Mouse (Mus musculus): ENCODE data around the gene Hs2st1.

GRCm38 (mm10) chr3:144548186-144548845 is 21.7 kb downstream of the Hs2st1 start:
- TF ChIP-seq CTCF (IDR thresholded peaks at IDR 0.05; ENCODE audit: low read depth, low read length) (no peak), POLR2A (IDR thresholded peaks at IDR 0.05; ENCODE audit: extremely low read depth, insufficient read depth, low read length) (no peak)
